Mouse (Mus musculus) CD8-positive naive resting alpha-beta T cell, adult 2 months (primary cell): ENCODE data around the gene Tmem121.

Experiments
- DNase-seq, 2 experiments: peaks; one replicate each; pipeline ENCODE4 v3.0.0; 2022; ENCODE audit warnings: low read depth in 2 of 2, low spot score in 2 of 2

Gene Tmem121

GRCm38 (mm10) chr12:113185442-113186291 lies at the start of gene Tmem121:
TSS of gene Tmem121 (plus strand) at chr12:113185930.
- DNase-seq: no peak

- no peak for DNase-seq
Measured at GRCm38 (mm10) chr12:113136492-113137020, 49.2 kb upstream of the Tmem121 start.

- DNase-seq: no peak
Measured at GRCm38 (mm10) chr12:113137260-113138213, 48.2 kb upstream of the Tmem121 start.

GRCm38 (mm10) chr12:113138291-113138690 lies 47.4 kb upstream of the Tmem121 start:
- DNase-seq: no peak

- no peak for DNase-seq
Measured at GRCm38 (mm10) chr12:113138901-113139864, 46.5 kb upstream of the Tmem121 start.

- peak; percentile 82 to 87 for DNase-seq
Measured at GRCm38 (mm10) chr12:113139908-113140615, 45.7 kb upstream of the Tmem121 start, which contains the start of gene Crip2. TSS of gene Crip2 (plus strand) at chr12:113140236.

- no peak for DNase-seq
Measured at GRCm38 (mm10) chr12:113140616-113141411, 44.9 kb upstream of the Tmem121 start.

- no peak for DNase-seq
Measured at GRCm38 (mm10) chr12:113141531-113141973, 44.2 kb upstream of the Tmem121 start.

GRCm38 (mm10) chr12:113142021-113142975 lies 43.4 kb upstream of the Tmem121 start:
- no peak for DNase-seq

- no peak for DNase-seq
Measured at GRCm38 (mm10) chr12:113143164-113143563, 42.6 kb upstream of the Tmem121 start.

GRCm38 (mm10) chr12:113144001-113144756 lies 41.6 kb upstream of the Tmem121 start:
- peak in 1 of 2 experiments; percentile 55 for DNase-seq

GRCm38 (mm10) chr12:113144886-113145285 lies 40.8 kb upstream of the Tmem121 start:
- no peak for DNase-seq

GRCm38 (mm10) chr12:113145591-113145990 lies 40.1 kb upstream of the Tmem121 start:
- DNase-seq: no peak

- peak; percentile 90 to 93 for DNase-seq
Measured at GRCm38 (mm10) chr12:113146112-113147057, 39.3 kb upstream of the Tmem121 start, which contains the start of gene Crip1. TSS of gene Crip1 (plus strand) at chr12:113146316.

- no peak for DNase-seq
Measured at GRCm38 (mm10) chr12:113147481-113147880, 38.2 kb upstream of the Tmem121 start.
